Mouse (Mus musculus) stomach, postnatal 0 days (tissue): ENCODE data around the gene Lsm2.

ENCODE experiments used
- CTCF ChIP-seq: IDR thresholded peaks from 2 replicates; pipeline ENCODE4 v1.5.1; 2016; ENCODE audit warnings: antibody characterized with exemption, low read depth, mild to moderate bottlenecking, moderate library complexity
- EP300 ChIP-seq: optimal IDR thresholded peaks from 2 replicates; pipeline ENCODE3; 2016; ENCODE audit warnings: antibody characterized with exemption

DNA sequence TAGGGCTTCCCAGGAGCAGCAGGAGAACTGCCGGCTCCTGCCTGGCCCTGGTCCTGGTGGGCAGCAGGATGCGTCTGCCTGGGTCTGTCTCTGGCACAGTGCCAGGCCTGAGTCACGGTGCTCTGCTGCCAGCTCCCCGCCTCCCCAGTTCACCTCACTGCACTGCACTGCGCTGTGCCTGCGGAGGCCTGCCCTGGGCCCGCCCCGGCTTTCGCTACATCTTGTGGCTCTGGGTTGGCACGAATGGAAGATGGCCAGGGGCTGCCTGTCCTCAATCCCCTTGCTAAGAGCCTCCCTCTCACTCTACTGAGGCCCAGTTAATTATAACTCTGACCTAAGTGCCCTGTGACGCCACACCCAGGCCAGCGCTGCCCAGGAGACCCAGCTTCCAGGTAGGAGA lies 34.7 kb downstream of the Lsm2 start, which contains the start of gene Vwa7:
- TF ChIP-seq CTCF, result no peak
- TF ChIP-seq EP300, result no peak
